Mouse (Mus musculus) ES-E14 (cell line): ENCODE results near the gene Plppr1. TPM values are rescaled to one million over a fixed set of nuclear protein-coding genes. Genes with fewer than 3 reads are reported as not detected.

Experiments
- DNase-seq: peaks from one replicate; pipeline ENCODE4 v3.0.0-alpha.2; 2013; ENCODE audit warnings: low read depth, low spot score
- H3K27ac ChIP-seq: 2 replicates; pipeline ENCODE4 v1.5.1; 2012; ENCODE audit warnings: low read depth, mild to moderate bottlenecking, low read length, moderate library complexity, mixed read lengths; ENCODE audit not compliant: poor library complexity, insufficient read depth, severe bottlenecking
- H3K36me3 ChIP-seq: 2 replicates; pipeline ENCODE4 v1.6.1; 2012; ENCODE audit warnings: mild to moderate bottlenecking, low read length, moderate library complexity, mixed read lengths; ENCODE audit not compliant: control insufficient read depth, poor library complexity, insufficient read depth, severe bottlenecking
- H3K4me1 ChIP-seq, 2 experiments: fragments of 150-350 bp in 1 of 2; sonication (generic) in 1 of 2; 2 replicates each; pipeline ENCODE4 v1.6.1; 2012; ENCODE audit warnings: low read length in 2 of 2, mild to moderate bottlenecking in 1 of 2, mixed read lengths in 1 of 2; ENCODE audit not compliant: control insufficient read depth in 2 of 2, insufficient read depth in 2 of 2, poor library complexity in 1 of 2
- H3K4me3 ChIP-seq, 2 experiments: fragments of 150-350 bp in 1 of 2; sonication (generic) in 1 of 2; 2 replicates each; pipeline ENCODE4 v1.5.1; 2012; ENCODE audit warnings: low read length in 2 of 2, low read depth in 1 of 2, mild to moderate bottlenecking in 1 of 2, mixed read lengths in 1 of 2; ENCODE audit not compliant: insufficient read depth in 1 of 2, poor library complexity in 1 of 2, severe bottlenecking in 1 of 2
- H3K9ac ChIP-seq: 2 replicates; pipeline ENCODE4 v1.6.1; 2012; ENCODE audit warnings: low read depth, mild to moderate bottlenecking, low read length, mixed read lengths; ENCODE audit not compliant: poor library complexity, insufficient read depth, severe bottlenecking
- H3K9me3 ChIP-seq: fragments of 150-350 bp; sonication (generic); 2 replicates; pipeline ENCODE4 v1.6.1; 2012; ENCODE audit warnings: low read depth, mild to moderate bottlenecking, low read length; ENCODE audit not compliant: control insufficient read depth, insufficient read depth
- CHD2 ChIP-seq: IDR thresholded peaks from 2 replicates; pipeline ENCODE4 v1.6.1; 2014; ENCODE audit warnings: mild to moderate bottlenecking, low read depth, low read length, inconsistent platforms
- HCFC1 ChIP-seq: IDR thresholded peaks from 2 replicates; pipeline ENCODE4 v1.6.1; 2012; ENCODE audit warnings: low read length, inconsistent platforms, borderline replicate concordance; ENCODE audit not compliant: insufficient read depth
- MAFK ChIP-seq: IDR thresholded peaks from 2 replicates; pipeline ENCODE4 v1.6.1; 2014; ENCODE audit warnings: mild to moderate bottlenecking, low read depth, low read length, inconsistent platforms; ENCODE audit not compliant: insufficient read depth
- ZC3H11A ChIP-seq: IDR thresholded peaks from 2 replicates; pipeline ENCODE4 v1.6.1; 2012; ENCODE audit warnings: low read depth, mild to moderate bottlenecking, inconsistent platforms, low read length, borderline replicate concordance
- ZNF384 ChIP-seq: IDR thresholded peaks from 2 replicates; pipeline ENCODE4 v1.6.1; 2012; ENCODE audit warnings: low read depth, low read length, inconsistent platforms
- in situ Hi-C, 2 experiments: fragments of 600-800 bp; cut with MboI; formaldehyde crosslinking; loops; one replicate each; pipeline ENCODE4 v1.15.1; 2025; ENCODE audit warnings: low sequenced_read_pairs in 2 of 2, inconsistent platforms in 1 of 2; ENCODE audit not compliant: unreplicated experiment in 2 of 2
- total RNA-seq: library from RNA; depleted of rRNA; stranded (reverse); fragments of 300-350 nt; gene quantifications from 2 replicates; pipeline ENCODE4 v1.2.3, GENCODE M21; 2012

The Plppr1 gene
- total RNA-seq, 1 experiment, result 0.18 TPM

DNA sequence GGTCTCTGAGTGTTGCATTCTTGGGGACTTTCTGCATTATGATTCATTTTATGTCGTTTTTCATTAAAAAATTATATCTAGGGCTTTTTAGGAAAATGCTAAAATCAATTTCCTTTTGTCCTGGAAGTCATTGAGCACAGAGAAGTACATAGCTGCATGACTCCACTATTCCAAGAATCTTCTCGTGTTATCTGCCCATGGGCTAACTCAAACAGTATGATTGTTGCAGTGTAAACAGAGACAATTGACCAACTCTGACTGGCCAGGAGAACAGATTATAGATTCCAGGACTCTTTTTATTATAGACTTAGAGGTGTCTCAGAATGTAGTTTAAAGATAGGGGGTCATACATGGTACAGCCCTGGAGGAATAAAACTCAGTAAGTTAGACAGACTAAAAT, 327.8 kb downstream of the Plppr1 start:
- Histone ChIP-seq H3K27ac (no peak overlapping the region), H3K4me3 (no peak overlapping the region), H3K9me3 (no peaks in the 10 kb centered on the region), H3K4me1 (no peaks in the 10 kb centered on the region), H3K9ac (no peak overlapping the region), H3K36me3 (no peaks in the 10 kb centered on the region)
- DNase-seq, result no peak
- in situ Hi-C loops, result no loop called here
- no peak for TF ChIP-seq MAFK
- TF ChIP-seq ZC3H11A, result no peak
- no peak for TF ChIP-seq ZNF384
- TF ChIP-seq CHD2, result no peak
- TF ChIP-seq HCFC1, result no peak
